Mouse (Mus musculus) embryonic stem cell, embryonic (primary cell): ENCODE measurements at regions not wholly inside any gene's neighbourhood (a gene's known extent, or its start where the extent isn't known, plus 50 kb on each side); places are given as distances from the start of the nearest gene placed in this dataset.

Experiments used
- CTCF ChIA-PET, 4 experiments: fragments of 300-600 bp in 2 of 4; fragments of 350-600 bp in 2 of 4; sonication (Branson Sonifier 250); formaldehyde crosslinking; loops; one replicate each; lab custom pipeline; 2022; ENCODE audit warnings: inconsistent platforms in 2 of 4; lab: Charles Lee
- POLR2A ChIA-PET, 4 experiments: fragments of 300-600 bp in 2 of 4; fragments of 350-600 bp in 2 of 4; sonication (Branson Sonifier 250); formaldehyde crosslinking; loops; one replicate each; lab custom pipeline; 2022; ENCODE audit warnings: antibody characterized with exemption in 4 of 4, inconsistent platforms in 1 of 4; lab: Charles Lee

- POLR2A ChIA-PET: no interaction called here
- CTCF ChIA-PET: interaction anchor here in 1 of 4 experiments (0.8 kb wide), 1 partner anchor 11 kb away, joined by 3 read pairs; no protein-coding TSS in a partner anchor
Measured at GRCm38 (mm10) chr9:78879955-78880642, 264.8 kb downstream of the Cd109 start.

GRCm38 (mm10) chr9:78880643-78881306 lies 265.4 kb downstream of the Cd109 start:
- ChIA-PET POLR2A (no interaction called here), CTCF (interaction anchor here in 1 of 4 experiments (0.8 kb wide), 1 partner anchor 10 kb away, joined by 3 read pairs; no protein-coding TSS in a partner anchor)

- ChIA-PET CTCF (no interaction called here), POLR2A (no interaction called here)
Measured at GRCm38 (mm10) chr9:78881307-78881790, 266.0 kb downstream of the Cd109 start.

- ChIA-PET CTCF (no interaction called here), POLR2A (no interaction called here)
Measured at GRCm38 (mm10) chr9:78903211-78903610, 287.9 kb downstream of the Cd109 start.

- ChIA-PET CTCF (interaction anchor here in 1 of 4 experiments (0.6 kb wide), 1 partner anchor 1071 kb away, joined by 3 read pairs; no protein-coding TSS in a partner anchor), POLR2A (no interaction called here)
Measured at GRCm38 (mm10) chr9:78917336-78917735, 302.0 kb downstream of the Cd109 start.

GRCm38 (mm10) chr9:78925977-78926593 lies 310.7 kb downstream of the Cd109 start:
- CTCF ChIA-PET: interaction anchor here in 1 of 4 experiments (0.6 kb wide), 1 partner anchor 14 kb away, joined by 3 read pairs; no protein-coding TSS in a partner anchor
- POLR2A ChIA-PET: no interaction called here

- CTCF ChIA-PET: interaction anchor here in 1 of 4 experiments (0.6 kb wide), 1 partner anchor 8 kb away, joined by 5 read pairs; no protein-coding TSS in a partner anchor
- POLR2A ChIA-PET: interaction anchor here in 1 of 4 experiments (0.6 to 1.6 kb wide), 2 partner anchors 75 to 129 kb away, joined by 3 to 4 read pairs; no protein-coding TSS in a partner anchor
Measured at GRCm38 (mm10) chr9:78941648-78942047, 326.3 kb downstream of the Cd109 start.

GRCm38 (mm10) chr9:78964813-78965212 lies 349.5 kb downstream of the Cd109 start:
- ChIA-PET CTCF (no interaction called here), POLR2A (no interaction called here)

GRCm38 (mm10) chr9:78965226-78965950 lies 350.0 kb downstream of the Cd109 start:
- ChIA-PET CTCF (no interaction called here), POLR2A (no interaction called here)

- CTCF ChIA-PET: no interaction called here
- POLR2A ChIA-PET: interaction anchor here in 2 of 4 experiments (0.6 kb wide), 2 partner anchors 26 to 167 kb away, joined by 3 to 5 read pairs; no protein-coding TSS in a partner anchor
Measured at GRCm38 (mm10) chr9:78971731-78972130, 356.4 kb downstream of the Cd109 start.

- POLR2A ChIA-PET: no interaction called here
- CTCF ChIA-PET: no interaction called here
Measured at GRCm38 (mm10) chr9:78983734-78984133, 368.4 kb downstream of the Cd109 start.

GRCm38 (mm10) chr9:78985184-78985864 lies 370.0 kb downstream of the Cd109 start:
- ChIA-PET POLR2A (no interaction called here), CTCF (no interaction called here)

- ChIA-PET POLR2A (no interaction called here), CTCF (interaction anchor here in 1 of 4 experiments (0.6 kb wide), 1 partner anchor 462 kb away, joined by 3 read pairs; no protein-coding TSS in a partner anchor)
Measured at GRCm38 (mm10) chr9:78991310-78991709, 376.0 kb downstream of the Cd109 start.

GRCm38 (mm10) chr9:79001081-79001480 lies 385.7 kb downstream of the Cd109 start:
- POLR2A ChIA-PET: no interaction called here
- CTCF ChIA-PET: no interaction called here

- ChIA-PET CTCF (no interaction called here), POLR2A (no interaction called here)
Measured at GRCm38 (mm10) chr9:79001930-79002329, 386.6 kb downstream of the Cd109 start.

- ChIA-PET POLR2A (interaction anchor here in 1 of 4 experiments (0.6 kb wide), 1 partner anchor 32 kb away, joined by 3 read pairs; no protein-coding TSS in a partner anchor), CTCF (no interaction called here)
Measured at GRCm38 (mm10) chr9:79004296-79004980, 389.1 kb downstream of the Cd109 start.

GRCm38 (mm10) chr9:79022291-79022690 lies 406.9 kb downstream of the Cd109 start:
- ChIA-PET POLR2A (interaction anchor here in 1 of 4 experiments (0.6 kb wide), 1 partner anchor 592 kb away, joined by 4 read pairs; no protein-coding TSS in a partner anchor), CTCF (interaction anchor here in 1 of 4 experiments (0.6 kb wide), 1 partner anchor 438 kb away, joined by 3 read pairs; no protein-coding TSS in a partner anchor)
